Mouse (Mus musculus) c-Kit-negative CD71-positive TER-119-positive erythroid progenitor cells, embryonic 14.5 days (primary cell): ENCODE measurements around the gene Commd1.

Experiments
- DNase-seq: peaks from one replicate; pipeline ENCODE4 v3.0.0-alpha.2; 2013; ENCODE audit warnings: low read depth, low spot score

Gene Commd1

DNA sequence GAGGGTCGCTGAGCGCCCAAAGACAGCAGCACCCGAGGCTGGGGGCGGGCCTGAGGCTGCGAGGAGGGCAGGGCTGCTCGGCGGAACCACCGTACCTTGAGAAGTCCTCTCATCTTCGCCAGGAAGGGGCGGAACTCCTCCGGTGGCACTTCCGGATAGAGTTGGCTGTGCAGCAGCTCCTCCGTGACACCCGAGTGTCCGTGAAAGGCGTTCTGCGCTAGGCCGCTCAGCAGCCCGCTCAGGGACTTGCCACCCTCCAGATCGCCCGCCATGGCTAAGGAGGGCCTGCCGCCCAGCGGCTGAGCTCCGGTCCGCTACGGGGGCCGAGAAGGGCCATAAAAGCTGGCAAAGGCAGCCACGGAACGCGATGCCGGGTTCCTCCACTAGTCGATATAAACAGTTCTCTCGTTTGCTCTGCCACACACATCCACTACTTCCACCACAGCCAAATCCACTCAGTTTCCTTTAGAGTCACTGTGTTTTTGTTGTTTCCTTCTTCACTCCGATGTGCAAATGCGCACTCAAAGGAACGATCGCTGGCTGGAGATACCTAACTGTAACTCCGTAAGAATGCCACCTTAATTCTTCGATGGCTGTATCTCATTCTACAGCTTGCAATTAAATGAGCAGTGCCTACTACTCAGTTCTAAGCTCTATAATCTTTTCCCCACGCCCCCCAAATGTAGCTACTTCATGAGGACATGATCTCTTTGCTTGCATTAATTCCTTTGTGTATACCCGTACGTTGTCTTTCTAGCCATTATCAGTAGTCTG is at the start of gene Commd1, which contains the start of gene Gm28048:
Gene Commd1 (minus strand): TSS at position 399 of the 774 bp plus-strand sequence.
Gene Gm28048 (minus strand): TSS at position 107 of the 774 bp plus-strand sequence.
- peak; percentile 87 for DNase-seq

- DNase-seq: no peak
Measured at GRCm38 (mm10) chr11:23029399-23029798, 47.2 kb upstream of the Commd1 start.

DNA sequence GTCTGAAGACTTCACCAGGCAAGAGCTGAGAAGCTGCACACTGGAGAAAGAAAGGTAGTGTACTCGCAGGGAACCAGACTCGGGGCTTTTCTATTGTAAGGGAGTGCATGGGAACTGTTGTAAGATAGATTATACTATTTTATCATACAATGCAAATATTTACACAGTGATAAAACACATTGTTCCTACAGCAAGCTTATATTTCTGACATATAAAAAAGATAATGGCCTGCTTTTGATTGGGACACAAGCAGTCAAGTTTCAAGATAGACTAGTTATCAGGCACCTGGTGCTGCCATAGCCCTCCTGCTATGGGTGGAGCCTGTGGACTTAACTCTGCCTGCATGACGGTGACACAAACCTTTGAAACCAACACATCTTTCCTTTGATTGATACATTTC is 46.8 kb upstream of the Commd1 start:
- no peak for DNase-seq

DNA sequence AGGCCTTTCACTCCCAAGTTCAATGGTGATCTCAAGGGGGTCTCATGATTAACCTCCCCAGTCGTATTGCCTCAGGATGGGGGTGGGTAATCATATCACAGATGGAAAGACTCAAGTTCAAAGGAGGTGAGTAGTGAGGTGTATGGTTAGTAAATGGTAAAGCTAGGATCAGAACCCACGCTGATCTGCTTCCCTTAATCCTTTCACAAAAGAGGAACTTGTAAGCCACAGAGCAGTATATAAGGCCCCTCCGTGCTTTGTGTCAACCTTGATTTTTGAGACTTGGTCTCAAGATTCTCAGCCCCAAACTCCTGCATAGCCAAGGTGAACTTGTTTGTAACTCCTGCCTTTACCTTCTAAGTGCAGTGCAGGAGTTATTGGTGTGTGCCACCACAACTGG is 42.0 kb upstream of the Commd1 start:
- no peak for DNase-seq

DNA sequence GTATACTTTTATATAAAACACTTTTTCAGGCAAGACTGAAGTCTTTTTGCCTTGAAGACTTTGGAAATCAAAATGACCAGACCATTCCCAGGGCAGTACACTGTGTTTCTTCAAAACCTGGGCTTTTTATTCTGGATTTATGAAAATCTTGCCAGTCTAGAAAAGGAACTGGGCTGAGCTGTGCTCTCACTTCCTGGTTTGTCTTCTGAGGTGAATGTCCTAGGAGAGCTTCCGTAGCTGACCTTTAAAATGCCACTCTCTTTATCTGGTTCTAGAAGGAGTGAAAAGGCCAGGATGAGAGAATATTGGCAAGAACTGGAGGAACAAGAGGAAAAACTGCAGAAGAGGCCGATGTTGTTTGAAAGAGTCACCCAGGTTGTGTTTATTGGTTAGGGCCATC is 41.0 kb upstream of the Commd1 start:
- DNase-seq: no peak

DNA sequence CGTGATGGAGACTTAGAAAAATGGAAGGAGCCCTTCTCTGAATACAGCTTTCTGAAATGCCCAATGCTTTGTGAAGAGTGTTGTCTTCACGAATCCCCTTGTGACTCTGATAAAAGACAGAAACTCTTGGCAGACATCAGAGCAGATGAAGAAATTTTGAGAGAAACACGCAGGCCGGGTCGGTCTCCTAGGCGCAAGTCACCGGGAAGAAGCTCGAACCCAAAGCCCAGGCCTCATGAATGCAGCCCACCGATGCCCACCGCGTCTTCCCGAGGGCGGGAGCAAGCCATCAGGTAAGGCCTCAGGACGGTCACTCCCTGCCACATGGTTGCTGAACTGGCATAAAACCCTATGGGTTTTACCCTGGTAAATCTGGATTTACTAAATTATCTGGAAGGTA is 38.7 kb upstream of the Commd1 start:
- no peak for DNase-seq

- no peak for DNase-seq
Measured at GRCm38 (mm10) chr11:23020116-23020770, 38.1 kb upstream of the Commd1 start.

DNA sequence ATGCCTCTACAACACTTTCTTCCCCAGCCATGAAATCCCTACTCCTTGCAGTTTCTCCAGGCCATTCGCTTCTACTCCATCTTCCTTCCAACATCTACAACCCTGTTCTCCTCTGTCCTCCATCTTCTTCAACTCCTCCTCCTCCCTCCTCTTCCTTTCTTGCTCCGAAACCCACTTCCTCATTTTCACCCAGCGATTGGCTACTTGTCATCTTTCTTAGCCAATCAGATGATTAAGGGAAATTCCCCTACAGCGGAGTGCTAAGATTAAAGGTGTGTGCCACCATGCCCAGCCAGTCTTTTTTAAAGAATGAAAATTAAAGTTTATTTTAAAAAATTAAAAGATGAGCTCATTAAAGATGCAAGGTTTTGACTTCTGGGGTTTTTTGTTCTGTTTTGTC is 35.8 kb upstream of the Commd1 start:
- DNase-seq: no peak

GRCm38 (mm10) chr11:23014996-23015395 is 32.8 kb upstream of the Commd1 start:
- DNase-seq: no peak

GRCm38 (mm10) chr11:23013580-23014294 is 31.6 kb upstream of the Commd1 start:
- no peak for DNase-seq

DNA sequence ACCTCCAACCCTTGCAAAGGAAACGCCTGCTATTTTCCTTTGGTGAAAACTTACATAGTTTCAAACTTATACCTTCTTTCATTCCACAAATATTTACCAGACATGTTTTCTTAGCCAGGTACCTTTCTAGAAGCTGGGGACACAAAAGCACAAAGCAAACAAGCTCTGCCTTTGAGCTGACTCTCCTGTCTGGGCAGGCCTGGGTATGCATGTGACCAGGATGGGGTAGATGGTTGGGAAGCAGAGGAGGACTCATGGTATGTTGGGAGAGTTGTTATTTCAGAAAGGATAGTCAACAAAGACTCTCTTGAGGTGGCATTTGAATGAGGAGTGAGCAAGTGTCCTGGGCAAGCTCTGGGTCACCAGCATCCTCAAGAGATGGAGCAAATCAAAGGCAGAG is 30.9 kb upstream of the Commd1 start:
- no peak for DNase-seq

DNA sequence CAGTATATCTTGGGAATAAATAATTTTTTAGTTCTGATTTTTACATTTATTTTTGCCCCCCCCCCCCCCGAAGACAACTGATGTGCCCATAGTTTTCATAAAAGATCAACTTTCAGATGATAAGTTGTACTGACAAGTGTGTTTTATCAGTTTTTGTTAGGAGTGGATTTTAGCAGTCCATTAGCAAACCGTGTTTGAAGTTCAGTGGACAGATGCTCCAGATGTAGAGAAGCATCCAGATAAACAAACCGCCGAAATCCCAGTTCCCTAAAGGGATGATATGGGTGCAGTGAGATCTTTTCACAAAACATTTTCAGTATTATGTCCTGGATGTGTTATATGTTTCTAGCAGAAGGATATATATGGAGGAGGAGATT is 26.6 kb upstream of the Commd1 start:
- DNase-seq: no peak

- DNase-seq: peak; percentile 70
Measured at GRCm38 (mm10) chr11:23008181-23008823, 26.1 kb upstream of the Commd1 start.

- peak; percentile 93 for DNase-seq
Measured at GRCm38 (mm10) chr11:23007481-23008180, 25.4 kb upstream of the Commd1 start, which contains the start of gene Fam161a. Fam161a (plus strand) TSS chr11:23007531.

DNA sequence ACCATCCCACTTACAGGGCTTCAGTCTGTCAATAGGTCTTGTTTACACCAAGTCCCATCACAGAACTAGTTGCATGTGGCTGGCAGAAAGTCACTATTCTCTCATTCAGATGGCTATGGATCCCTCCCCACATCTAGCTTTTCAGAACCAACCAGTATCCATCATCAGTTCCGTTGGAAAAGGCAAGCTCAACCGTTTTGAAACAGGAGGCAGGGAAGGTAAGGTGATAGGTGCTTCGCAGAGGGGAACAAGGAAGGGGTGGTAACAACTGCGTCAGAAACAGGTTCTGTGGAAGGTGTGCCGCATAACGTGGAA is 24.9 kb upstream of the Commd1 start:
- peak; percentile 37 for DNase-seq

DNA sequence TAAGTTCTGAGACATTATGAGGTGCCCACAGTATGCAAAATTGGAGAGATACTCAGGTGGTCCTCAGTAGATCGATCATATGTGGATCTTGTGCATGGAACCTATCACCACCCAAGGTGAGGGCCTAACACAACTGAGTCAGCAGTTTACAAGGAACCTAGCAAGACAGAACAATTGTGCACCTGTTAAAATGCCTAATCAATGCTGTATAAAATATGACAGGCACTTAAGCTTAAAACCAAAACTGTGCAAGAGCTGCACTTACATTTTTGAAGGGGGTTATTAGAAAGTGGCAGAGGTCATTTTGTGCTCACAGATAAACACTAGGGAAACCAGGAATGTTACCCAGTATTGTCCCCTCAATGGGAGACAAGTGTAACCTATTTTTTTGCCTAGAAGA is 23.1 kb upstream of the Commd1 start:
- no peak for DNase-seq

GRCm38 (mm10) chr11:22998308-22998707 is 16.1 kb upstream of the Commd1 start:
- DNase-seq: no peak

DNA sequence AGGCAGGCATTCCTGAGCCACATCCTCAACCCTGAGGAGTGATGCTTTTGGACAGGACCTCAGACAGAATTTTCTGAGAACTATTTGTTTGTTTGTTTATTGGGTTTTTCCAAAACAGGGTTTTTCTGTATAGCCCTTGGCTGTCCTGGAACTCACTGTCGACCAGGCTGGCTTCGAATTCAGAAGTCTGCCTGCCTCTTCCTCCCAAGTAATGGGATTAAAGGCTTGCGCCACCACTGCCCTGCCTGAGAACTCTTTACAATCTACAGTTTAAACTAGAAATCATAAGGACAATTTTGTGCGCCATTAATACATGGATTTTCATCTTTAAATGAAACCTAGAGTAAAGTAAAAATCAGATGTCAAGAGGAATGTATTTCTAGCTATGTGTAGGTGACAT is 13.3 kb upstream of the Commd1 start:
- DNase-seq: no peak

DNA sequence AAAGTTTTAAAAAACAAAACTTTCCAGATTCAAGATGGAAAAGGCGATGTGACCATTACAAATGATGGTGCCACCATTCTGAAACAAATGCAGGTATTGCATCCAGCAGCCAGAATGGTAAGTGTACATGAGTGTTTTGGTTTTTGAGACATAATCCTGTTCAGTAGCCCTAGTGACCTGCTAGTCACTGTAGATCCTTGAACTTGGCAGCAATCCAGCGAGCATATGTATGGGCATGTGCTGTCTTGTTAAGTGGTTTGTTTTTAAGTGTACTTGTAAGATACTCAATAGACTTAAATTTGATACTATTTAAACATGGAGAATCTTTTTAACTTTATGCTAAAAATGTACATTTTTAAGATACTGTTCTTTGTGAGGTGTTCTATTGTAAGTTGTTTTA is 12.1 kb upstream of the Commd1 start:
- no peak for DNase-seq

DNA sequence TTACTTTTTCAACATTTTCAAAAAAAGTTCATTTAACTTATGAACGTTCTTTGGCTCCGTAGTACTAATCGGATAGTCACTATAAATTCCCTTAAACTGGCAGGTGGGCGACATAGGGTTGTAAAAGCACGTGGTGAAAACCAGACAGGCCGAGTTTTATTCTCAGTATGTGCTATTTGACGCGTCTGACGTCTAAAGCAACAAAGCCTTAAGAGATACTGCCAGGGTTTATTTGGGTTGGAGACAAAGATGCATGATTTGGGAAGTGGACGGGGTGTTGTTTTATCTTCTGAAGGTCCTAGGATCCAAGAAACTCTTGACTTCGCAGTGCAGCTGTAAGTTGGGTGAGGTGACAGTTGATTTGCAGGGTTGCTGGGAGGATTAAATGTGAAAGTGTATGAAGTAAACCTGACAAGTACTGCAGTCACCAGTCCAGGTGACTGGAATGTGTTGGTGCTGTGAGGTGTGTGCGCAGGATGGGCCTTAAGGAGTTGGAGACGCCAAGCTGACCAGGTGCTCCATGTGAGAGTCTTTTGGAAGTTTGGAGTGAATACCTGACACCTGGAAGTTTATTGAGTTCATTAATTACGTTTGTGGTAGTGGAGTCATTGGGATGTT is 9.1 kb upstream of the Commd1 start:
- DNase-seq: no peak
